ENCODE assay signal across 9 mouse cellular contexts in genomic region chr10:60284676-60285111, GRCm38 (mm10). TPM values are rescaled to one million over a fixed set of nuclear protein-coding genes. Genes with fewer than 3 reads are reported as not detected.
A peak's percentile ranks its signal among the peaks of the same experiment; 100 is the strongest.
DNase-seq lines count a peak whose midpoint lies in the region; ATAC-seq and TF ChIP-seq lines count a peak whose summit lies in the region.
"Had no signal": no experiment of that assay in that cellular context is flagged by ENCODE, and none has a peak within 500 bp of the region (broad histone marks: within the 10 kb centered on the region; RNA-seq: fewer than 3 reads in every experiment).

No protein-coding gene starts in this region.

- H3K4me2 ChIP-seq in embryonic facial prominence, embryonic 11.5 days (ENCODE audit: low read depth, low read length): no peak overlapping the region
- no peak overlapping the region for H3K4me2 ChIP-seq in limb, embryonic 11.5 days (ENCODE audit: low read depth, severe bottlenecking)
- peak overlapping the region; percentile 57 for H3K4me2 ChIP-seq in neural tube, embryonic 15.5 days

- H3K4me1 ChIP-seq in heart, adult 2 months (ENCODE audit: control insufficient read depth, insufficient read depth, low read length): peaks cover 63% of the 10 kb centered on the region
- peaks cover 15% of the 10 kb centered on the region for H3K4me1 ChIP-seq in embryonic facial prominence, embryonic 11.5 days (ENCODE audit: control insufficient read depth, insufficient read depth, low read length)
- H3K4me1 ChIP-seq in limb, embryonic 11.5 days (ENCODE audit: control insufficient read depth, insufficient read depth, low read length): peaks cover 21% of the 10 kb centered on the region
- H3K4me1 ChIP-seq in neural tube, embryonic 15.5 days: peaks cover 89% of the 10 kb centered on the region

- WGBS in heart, adult 2 months: 39% methylated on average over 8 of the region's 8 CpGs
- 64% methylated on average over 8 of the region's 8 CpGs for WGBS in embryonic facial prominence, embryonic 11.5 days
- WGBS in limb, embryonic 11.5 days: 64% methylated on average over 8 of the region's 8 CpGs
- 21% methylated on average over 8 of the region's 8 CpGs for WGBS in neural tube, embryonic 15.5 days

- no peak for ATAC-seq in embryonic facial prominence, embryonic 11.5 days (replicated peaks; ENCODE audit: insufficient number of reproducible peaks, low FRiP score, low TSS enrichment, low read depth)
- ATAC-seq in limb, embryonic 11.5 days (ENCODE audit: insufficient number of reproducible peaks, low FRiP score, low TSS enrichment, low read depth): no peak
- peak; percentile 7; the same call in 1 of the 2 replicates for ATAC-seq in neural tube, embryonic 15.5 days (ENCODE audit: low FRiP score)

- peak overlapping the region; percentile 27 for H3K9ac ChIP-seq in heart, adult 2 months (ENCODE audit: low read depth, low read length)
- H3K9ac ChIP-seq in embryonic facial prominence, embryonic 11.5 days (replicated peaks; ENCODE audit: low read length): no peak overlapping the region; the same call in 1 of the 2 replicates
- H3K9ac ChIP-seq in limb, embryonic 11.5 days (ENCODE audit: low read length): no peak overlapping the region
- peak overlapping the region; percentile 12 for H3K9ac ChIP-seq in neural tube, embryonic 15.5 days (replicated peaks)

- no peak overlapping the region for H3K4me3 ChIP-seq in heart, adult 2 months
- no peak overlapping the region for H3K4me3 ChIP-seq in embryonic facial prominence, embryonic 11.5 days (ENCODE audit: low read depth, low read length)
- H3K4me3 ChIP-seq in limb, embryonic 11.5 days (ENCODE audit: low read depth, low read length): no peak overlapping the region
- peak overlapping the region; percentile 14 for H3K4me3 ChIP-seq in neural tube, embryonic 15.5 days (replicated peaks)
- H3K4me3 ChIP-seq: erythroblast, embryonic 14.5 days had no signal

- no peak for TF ChIP-seq POLR2A in heart, adult 2 months (IDR thresholded peaks at IDR 0.05; ENCODE audit: insufficient read depth, low read depth, low read length)

- H3K9me3 ChIP-seq in embryonic facial prominence, embryonic 11.5 days (replicated peaks; ENCODE audit: control insufficient read depth, low read length): no peaks in the 10 kb centered on the region
- H3K9me3 ChIP-seq in limb, embryonic 11.5 days (ENCODE audit: control insufficient read depth, low read length): no peaks in the 10 kb centered on the region
- H3K9me3 ChIP-seq in neural tube, embryonic 15.5 days (replicated peaks): no peaks in the 10 kb centered on the region

- no peaks in the 10 kb centered on the region for H3K27me3 ChIP-seq in heart, adult 2 months (ENCODE audit: control insufficient read depth, insufficient read depth, low read length)
- H3K27me3 ChIP-seq in embryonic facial prominence, embryonic 11.5 days (ENCODE audit: control insufficient read depth, insufficient read depth, low read length): no peaks in the 10 kb centered on the region
- H3K27me3 ChIP-seq in limb, embryonic 11.5 days (ENCODE audit: control insufficient read depth, insufficient read depth, low read length): no peaks in the 10 kb centered on the region
- H3K27me3 ChIP-seq in neural tube, embryonic 15.5 days (replicated peaks): no peaks in the 10 kb centered on the region

- peak in 1 of 2 experiments; percentile 36 for DNase-seq in heart, adult 2 months
- no peak for DNase-seq in heart, postnatal 4 days
- DNase-seq in embryonic facial prominence, embryonic 11.5 days (ENCODE audit: low spot score): no peak
- no peak for DNase-seq in limb, embryonic 11.5 days (ENCODE audit: low spot score)
- DNase-seq in gastrocnemius, postnatal 10 days: no peak
- no peak for DNase-seq in spleen, postnatal 14 days (ENCODE audit: low spot score in 2 of 2)
- no peak for DNase-seq in layer of hippocampus, postnatal 10 days (ENCODE audit: low spot score in 2 of 2)

- intact Hi-C loops in heart, adult 2 months (cut with DNase I): loop anchor here (5.0 kb wide), 1 partner anchor 63 kb away; the partner anchor contains the start of gene Vsir

- H3K79me2 ChIP-seq in heart, adult 2 months (replicated peaks; ENCODE audit: control insufficient read depth, insufficient read depth, low read length): peaks cover 13% of the 10 kb centered on the region

- no peak for TF ChIP-seq EP300 in heart, adult 2 months (IDR thresholded peaks at IDR 0.05; ENCODE audit: insufficient read depth, low read depth, low read length)

- no peak overlapping the region; the same call in none of the 2 replicates for H3K27ac ChIP-seq in heart, adult 2 months
- H3K27ac ChIP-seq in embryonic facial prominence, embryonic 11.5 days (replicated peaks; ENCODE audit: low read depth, low read length): 0 out of 2 replicates have a peak overlapping the region, but pooled peaks have one; percentile 3
- 0 out of 2 replicates have a peak overlapping the region, but pooled peaks have one; percentile 25 for H3K27ac ChIP-seq in limb, embryonic 11.5 days (replicated peaks; ENCODE audit: low read depth, low read length)
- peak overlapping the region; percentile 87 for H3K27ac ChIP-seq in neural tube, embryonic 15.5 days (replicated peaks)

- H3K36me3 ChIP-seq in heart, adult 2 months (ENCODE audit: control insufficient read depth, insufficient read depth, low read length): peaks cover 54% of the 10 kb centered on the region
- no peaks in the 10 kb centered on the region for H3K36me3 ChIP-seq in embryonic facial prominence, embryonic 11.5 days (replicated peaks; ENCODE audit: control insufficient read depth, insufficient read depth, low read depth, low read length)
- H3K36me3 ChIP-seq in limb, embryonic 11.5 days (ENCODE audit: control insufficient read depth, insufficient read depth, low read length): no peaks in the 10 kb centered on the region; the same call in 1 of the 2 replicates
- H3K36me3 ChIP-seq in neural tube, embryonic 15.5 days: no peaks in the 10 kb centered on the region

- TF ChIP-seq CTCF in heart, adult 2 months (IDR thresholded peaks at IDR 0.05): no peak

RNA-seq across cellular contexts. Expression of gene Psap, which starts 7.3 kb away (rescaled TPM):
- 1,000 to 10,000 TPM; 1,146 to 1,291 TPM for total RNA-seq in heart, adult 2 months (2021)
- 1,270 and 1,818 TPM in 2 replicates for polyA plus RNA-seq in heart, adult 2 months (2012; rRNA removed)
- 100 to 1,000 TPM; 554 to 566 TPM for total RNA-seq in heart, postnatal 4 days (2021)
- polyA plus RNA-seq in embryonic facial prominence, embryonic 11.5 days (2014; fragmentation: Nextera tagmentation; extraction: Ambion mirVana): 64.2 and 74.4 TPM in 2 replicates
- polyA plus RNA-seq in limb, embryonic 11.5 days (2014; fragmentation: Nextera tagmentation; extraction: Ambion mirVana): 50.6 and 54.8 TPM in 2 replicates
- polyA plus RNA-seq in neural tube, embryonic 15.5 days (2015; fragmentation: Nextera tagmentation; extraction: Ambion mirVana): 217 and 220 TPM in 2 replicates
- total RNA-seq in gastrocnemius, postnatal 10 days (2021): 100 to 1,000 TPM; 405 to 444 TPM
- 1,000 to 10,000 TPM; 1,223 to 1,254 TPM for total RNA-seq in layer of hippocampus, postnatal 10 days (2021)

Comparison
In these comparisons a context has a peak if more than half of its experiments do, and no peak if none do; other contexts are left out.
1. H3K9ac ChIP-seq: peak in heart, adult 2 months (single experiment) and neural tube, embryonic 15.5 days (single experiment); none in embryonic facial prominence, embryonic 11.5 days (single experiment) and limb, embryonic 11.5 days (single experiment).